In the genomic region with DNA sequence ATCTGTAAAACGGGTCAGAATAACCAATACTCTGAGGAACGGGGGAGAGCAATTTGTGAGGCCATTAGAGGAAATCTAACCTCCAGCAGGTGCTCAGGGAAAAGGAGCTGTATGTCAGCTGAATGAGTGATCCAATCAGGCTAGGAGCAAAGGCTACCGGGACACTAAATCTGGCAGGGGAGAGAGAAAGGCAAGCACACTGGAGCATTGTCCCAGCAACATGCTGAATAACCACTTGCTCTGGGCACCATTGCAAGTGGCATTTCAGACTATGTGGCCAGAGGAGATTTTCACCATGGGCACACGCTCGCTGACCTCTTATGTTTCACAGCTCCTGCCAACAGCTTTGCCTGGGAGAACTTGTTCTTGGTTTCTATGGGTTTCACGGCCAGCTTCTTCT, we compare ENCODE assay signal across 19 mouse cellular contexts. TPM values are rescaled to one million over a fixed set of nuclear protein-coding genes. Genes with fewer than 3 reads are reported as not detected.
DNase-seq lines count a peak whose midpoint lies in the region; ATAC-seq and TF ChIP-seq lines count a peak whose summit lies in the region.
"Had no signal": no experiment of that assay in that cellular context is flagged by ENCODE, and none has a peak within 500 bp of the region (broad histone marks: within the 10 kb centered on the region; RNA-seq: fewer than 3 reads in every experiment).

No protein-coding gene starts in this region.

- H3K27ac ChIP-seq in forebrain, embryonic 14.5 days (ENCODE audit: low read depth, low read length), result 0 out of 2 replicates have a peak overlapping the region, but pooled peaks have one; percentile 33
- H3K27ac ChIP-seq in forebrain, postnatal 0 days (ENCODE audit: low read depth, low read length), result no peak overlapping the region
- H3K27ac ChIP-seq in neural tube, embryonic 13.5 days (replicated peaks), result peak overlapping the region; percentile 68
- H3K27ac ChIP-seq: embryonic facial prominence, embryonic 13.5 days; forebrain, embryonic 12.5 days; hindbrain, embryonic 12.5 days; hindbrain, postnatal 0 days had no signal

- H3K9me3 ChIP-seq in forebrain, embryonic 14.5 days (replicated peaks; ENCODE audit: control insufficient read depth, low read length), result no peaks in the 10 kb centered on the region
- no peaks in the 10 kb centered on the region for H3K9me3 ChIP-seq in forebrain, postnatal 0 days (ENCODE audit: low read length)
- no peaks in the 10 kb centered on the region for H3K9me3 ChIP-seq in neural tube, embryonic 13.5 days
- H3K9me3 ChIP-seq: embryonic facial prominence, embryonic 13.5 days; forebrain, embryonic 12.5 days; G1E; heart, embryonic 12.5 days; hindbrain, embryonic 12.5 days had no signal

- no peak overlapping the region for H3K9ac ChIP-seq in forebrain, embryonic 14.5 days (ENCODE audit: low read length)
- no peak overlapping the region for H3K9ac ChIP-seq in forebrain, postnatal 0 days
- H3K9ac ChIP-seq in neural tube, embryonic 13.5 days, result no peak overlapping the region
- H3K9ac ChIP-seq: embryonic facial prominence, embryonic 13.5 days; forebrain, embryonic 12.5 days; heart, embryonic 12.5 days; hindbrain, embryonic 12.5 days had no signal

- no peak for ATAC-seq in forebrain, embryonic 14.5 days
- no peak for ATAC-seq in forebrain, postnatal 0 days
- no peak for ATAC-seq in neural tube, embryonic 13.5 days (ENCODE audit: low read depth)
- ATAC-seq: CD4-positive, CD25-positive, alpha-beta regulatory T cell, adult 4 months; hindbrain, postnatal 0 days had no signal

- no peak overlapping the region for H3K4me2 ChIP-seq in forebrain, embryonic 14.5 days (ENCODE audit: low read length)
- H3K4me2 ChIP-seq in forebrain, postnatal 0 days (ENCODE audit: low read depth), result no peak overlapping the region
- H3K4me2 ChIP-seq in neural tube, embryonic 13.5 days, result no peak overlapping the region
- H3K4me2 ChIP-seq: embryonic facial prominence, embryonic 13.5 days; forebrain, embryonic 12.5 days; heart, embryonic 12.5 days; hindbrain, embryonic 12.5 days had no signal

- H3K4me1 ChIP-seq in forebrain, embryonic 14.5 days (ENCODE audit: control insufficient read depth, insufficient read depth, low read length), result no peaks in the 10 kb centered on the region
- no peaks in the 10 kb centered on the region for H3K4me1 ChIP-seq in forebrain, postnatal 0 days (ENCODE audit: insufficient read depth)
- H3K4me1 ChIP-seq in neural tube, embryonic 13.5 days (replicated peaks), result peaks cover 3% of the 10 kb centered on the region; the same call in 1 of the 2 replicates
- H3K4me1 ChIP-seq: heart, embryonic 12.5 days; hindbrain, embryonic 12.5 days had no signal

- no peak for DNase-seq in forebrain, embryonic 14.5 days (ENCODE audit: low spot score)
- no peak for DNase-seq in forebrain, postnatal 0 days
- peak; percentile 66 for DNase-seq in heart, adult 11 months
- DNase-seq in heart, postnatal 4 days, result no peak
- DNase-seq in neural tube, embryonic 10.5 days (ENCODE audit: extremely low spot score, low spot score), result no peak
- DNase-seq in lung, postnatal 25 days (ENCODE audit: low spot score), result no peak
- DNase-seq: adrenal gland, postnatal 10 days; B cell, adult 2 months; cerebellum, adult 18-20 months; cerebellum, adult 9-11 months; cerebellum, postnatal 36 days had no signal

- 89% methylated on average over 6 of the region's 6 CpGs for WGBS in forebrain, embryonic 14.5 days
- 83% methylated on average over 6 of the region's 6 CpGs for WGBS in forebrain, postnatal 0 days
- WGBS in neural tube, embryonic 13.5 days, result 84% methylated on average over 6 of the region's 6 CpGs

- no peak overlapping the region for H3K4me3 ChIP-seq in forebrain, embryonic 14.5 days (ENCODE audit: low read depth, low read length)
- no peak overlapping the region for H3K4me3 ChIP-seq in forebrain, postnatal 0 days (ENCODE audit: low read depth, low read length)
- no peak overlapping the region for H3K4me3 ChIP-seq in neural tube, embryonic 13.5 days
- H3K4me3 ChIP-seq: embryonic facial prominence, embryonic 13.5 days; forebrain, embryonic 12.5 days; heart, embryonic 12.5 days; hindbrain, embryonic 12.5 days had no signal

- H3K27me3 ChIP-seq in forebrain, embryonic 14.5 days (replicated peaks; ENCODE audit: control insufficient read depth, insufficient read depth, low read length), result no peaks in the 10 kb centered on the region
- H3K27me3 ChIP-seq in forebrain, postnatal 0 days (ENCODE audit: insufficient read depth, low read length), result no peaks in the 10 kb centered on the region
- no peaks in the 10 kb centered on the region for H3K27me3 ChIP-seq in neural tube, embryonic 13.5 days
- H3K27me3 ChIP-seq: embryonic facial prominence, embryonic 13.5 days; forebrain, embryonic 12.5 days; heart, embryonic 12.5 days; hindbrain, embryonic 12.5 days had no signal

- no peak for TF ChIP-seq CTCF in forebrain, postnatal 0 days (IDR thresholded peaks at IDR 0.05; ENCODE audit: low read depth)

- peaks cover 91% of the 10 kb centered on the region for H3K36me3 ChIP-seq in forebrain, embryonic 14.5 days (ENCODE audit: control insufficient read depth, insufficient read depth, low read length)
- H3K36me3 ChIP-seq in forebrain, postnatal 0 days (ENCODE audit: insufficient read depth), result peaks cover 78% of the 10 kb centered on the region
- H3K36me3 ChIP-seq in neural tube, embryonic 13.5 days, result peaks cover 85% of the 10 kb centered on the region

RNA-seq across cellular contexts. Expression of a gene that starts 19.2 kb away (rescaled TPM):
- polyA plus RNA-seq in forebrain, embryonic 14.5 days (2014; fragmentation: Nextera tagmentation; extraction: Ambion mirVana), result 46.4 and 47.6 TPM in 2 replicates
- 53.5 and 55.8 TPM in 2 replicates for total RNA-seq in forebrain, postnatal 0 days (2014; rRNA removed)
- polyA plus RNA-seq in forebrain, postnatal 0 days (2015; fragmentation: Nextera tagmentation; extraction: Ambion mirVana), result 26.2 and 32.0 TPM in 2 replicates
- 10 to 100 TPM; 16.7 to 17.1 TPM for total RNA-seq in heart, postnatal 4 days (2021)
- polyA plus RNA-seq in neural tube, embryonic 13.5 days (2015; fragmentation: Nextera tagmentation; extraction: Ambion mirVana), result 54.0 and 54.1 TPM in 2 replicates

RNA-seq across cellular contexts. Expression of a gene that starts 19.2 kb away (rescaled TPM):
- 96.2 and 108 TPM in 2 replicates for polyA plus RNA-seq in forebrain, embryonic 14.5 days (2014; fragmentation: Nextera tagmentation; extraction: Ambion mirVana)
- total RNA-seq in forebrain, postnatal 0 days (2014; rRNA removed), result 44.5 and 51.4 TPM in 2 replicates
- 71.5 and 79.9 TPM in 2 replicates for polyA plus RNA-seq in forebrain, postnatal 0 days (2015; fragmentation: Nextera tagmentation; extraction: Ambion mirVana)
- total RNA-seq in heart, postnatal 4 days (2021), result 10 to 100 TPM; 21.3 to 24.4 TPM
- polyA plus RNA-seq in neural tube, embryonic 13.5 days (2015; fragmentation: Nextera tagmentation; extraction: Ambion mirVana), result 80.5 and 97.9 TPM in 2 replicates

RNA-seq across cellular contexts. Expression of a gene that starts 49.8 kb away (rescaled TPM):
- polyA plus RNA-seq in forebrain, embryonic 14.5 days (2014; fragmentation: Nextera tagmentation; extraction: Ambion mirVana), result 18.0 and 26.0 TPM in 2 replicates
- 49.2 and 68.8 TPM in 2 replicates for total RNA-seq in forebrain, postnatal 0 days (2014; rRNA removed)
- polyA plus RNA-seq in forebrain, postnatal 0 days (2015; fragmentation: Nextera tagmentation; extraction: Ambion mirVana), result 41.6 and 58.3 TPM in 2 replicates
- 1 to 10 TPM; 7.0 to 9.6 TPM for total RNA-seq in heart, postnatal 4 days (2021)
- 21.1 and 22.0 TPM in 2 replicates for polyA plus RNA-seq in neural tube, embryonic 13.5 days (2015; fragmentation: Nextera tagmentation; extraction: Ambion mirVana)
